Mouse (Mus musculus): ENCODE measurements around the gene Gphn.
"Not testable (repeated sequence)": the region's sequence is repeated elsewhere in the genome, so short reads cannot be mapped to it uniquely, and the experiment has no call there.

Gene Gphn

GRCm38 (mm10) chr12:78356472-78356871, 130.3 kb downstream of the Gphn start:
- no peak for DNase-seq (ENCODE audit: low spot score)

GRCm38 (mm10) chr12:78389267-78389666, 163.1 kb downstream of the Gphn start:
- no peak for DNase-seq (ENCODE audit: low spot score)

- no peak for DNase-seq (ENCODE audit: low spot score)
Measured at GRCm38 (mm10) chr12:78395297-78395696, 169.1 kb downstream of the Gphn start.

GRCm38 (mm10) chr12:78407518-78407917, 181.3 kb downstream of the Gphn start:
- DNase-seq (ENCODE audit: low spot score), result not testable (repeated sequence)

- no peak for DNase-seq (ENCODE audit: low spot score)
Measured at GRCm38 (mm10) chr12:78522176-78522575, 296.0 kb downstream of the Gphn start.

GRCm38 (mm10) chr12:78522804-78523394, 296.7 kb downstream of the Gphn start:
- no peak for DNase-seq (ENCODE audit: low spot score)

GRCm38 (mm10) chr12:78537590-78537989, 311.4 kb downstream of the Gphn start:
- not testable (repeated sequence) for DNase-seq (ENCODE audit: low spot score)

GRCm38 (mm10) chr12:78550913-78551312, 324.7 kb downstream of the Gphn start:
- DNase-seq (ENCODE audit: low spot score), result no peak

- DNase-seq (ENCODE audit: low spot score), result no peak
Measured at GRCm38 (mm10) chr12:78631816-78632215, 405.6 kb downstream of the Gphn start.

GRCm38 (mm10) chr12:78639466-78639865, 413.3 kb downstream of the Gphn start:
- DNase-seq (ENCODE audit: low spot score), result no peak

GRCm38 (mm10) chr12:78640086-78640485, 413.9 kb downstream of the Gphn start:
- DNase-seq (ENCODE audit: low spot score), result no peak

- no peak for DNase-seq (ENCODE audit: low spot score)
Measured at GRCm38 (mm10) chr12:78641220-78641619, 415.0 kb downstream of the Gphn start.

GRCm38 (mm10) chr12:78643691-78644090, 417.5 kb downstream of the Gphn start:
- DNase-seq (ENCODE audit: low spot score), result no peak

GRCm38 (mm10) chr12:78645282-78645681, 419.1 kb downstream of the Gphn start:
- DNase-seq (ENCODE audit: low spot score), result no peak

GRCm38 (mm10) chr12:78659718-78660304, 433.6 kb downstream of the Gphn start:
- no peak for DNase-seq (ENCODE audit: low spot score)

- DNase-seq (ENCODE audit: low spot score), result no peak
Measured at GRCm38 (mm10) chr12:78678101-78678806, 452.1 kb downstream of the Gphn start.

GRCm38 (mm10) chr12:78678807-78679189, 452.6 kb downstream of the Gphn start:
- DNase-seq (ENCODE audit: low spot score), result no peak

- DNase-seq (ENCODE audit: low spot score), result no peak
Measured at GRCm38 (mm10) chr12:78681048-78681447, 454.9 kb downstream of the Gphn start.

- no peak for DNase-seq (ENCODE audit: low spot score)
Measured at GRCm38 (mm10) chr12:78682279-78682678, 456.1 kb downstream of the Gphn start.

- DNase-seq (ENCODE audit: low spot score), result no peak
Measured at GRCm38 (mm10) chr12:78685669-78686215, 459.6 kb downstream of the Gphn start.

- DNase-seq (ENCODE audit: low spot score), result no peak
Measured at GRCm38 (mm10) chr12:78688876-78689275, 462.7 kb downstream of the Gphn start.

GRCm38 (mm10) chr12:78691325-78691724, 465.1 kb downstream of the Gphn start, which contains the start of gene Fam71d:
Fam71d (plus strand) TSS chr12:78691535.
- DNase-seq (ENCODE audit: low spot score), result no peak

- DNase-seq (ENCODE audit: low spot score), result no peak
Measured at GRCm38 (mm10) chr12:78693281-78693680, 467.1 kb downstream of the Gphn start.
